17 mouse cellular contexts compared by ENCODE assay signal in genomic region chr5:150945576-150945975, GRCm38 (mm10). TPM values are rescaled to one million over a fixed set of nuclear protein-coding genes. Genes with fewer than 3 reads are reported as not detected.
DNase-seq lines count a peak whose midpoint lies in the region; ATAC-seq and TF ChIP-seq lines count a peak whose summit lies in the region.
"Had no signal": no experiment of that assay in that cellular context is flagged by ENCODE, and none has a peak within 500 bp of the region (broad histone marks: within the 10 kb centered on the region; RNA-seq: fewer than 3 reads in every experiment).

No protein-coding gene starts in this region.

- H3K27me3 ChIP-seq in hindbrain, postnatal 0 days (ENCODE audit: insufficient read depth, low read length), result no peaks in the 10 kb centered on the region
- H3K27me3 ChIP-seq in hindbrain, embryonic 11.5 days (ENCODE audit: control insufficient read depth, insufficient read depth, low read length), result no peaks in the 10 kb centered on the region
- no peaks in the 10 kb centered on the region for H3K27me3 ChIP-seq in lung, embryonic 14.5 days (ENCODE audit: insufficient read depth, low read length)
- H3K27me3 ChIP-seq in ES-Bruce4 (ENCODE audit: control insufficient read depth, insufficient read depth, low read length, poor library complexity, severe bottlenecking), result no peaks in the 10 kb centered on the region
- H3K27me3 ChIP-seq in small intestine, adult 2 months (ENCODE audit: control insufficient read depth, insufficient read depth, low read length), result no peaks in the 10 kb centered on the region
- H3K27me3 ChIP-seq: midbrain, embryonic 13.5 days; neural tube, embryonic 13.5 days had no signal

- no peak for DNase-seq in hindbrain, postnatal 0 days (ENCODE audit: low spot score)
- no peak for DNase-seq in hindbrain, embryonic 11.5 days (ENCODE audit: low spot score)
- DNase-seq in lung, embryonic 14.5 days, result no peak
- no peak for DNase-seq in lung, postnatal 10 days
- no peak for DNase-seq in right cerebral cortex, postnatal 10 days (ENCODE audit: low spot score in 2 of 2)
- DNase-seq: adrenal gland, adult 2 months; cerebellum, adult 8-10 months; gastrocnemius, postnatal 10 days; kidney, adult 8-10 months; kidney, postnatal 36 days; lung, adult 2 months; right cerebral cortex, adult 18-20 months had no signal

- 99% methylated on average over 2 of the region's 2 CpGs for WGBS in hindbrain, postnatal 0 days
- 92% methylated on average over 2 of the region's 2 CpGs for WGBS in hindbrain, embryonic 11.5 days
- 96% methylated on average over 2 of the region's 2 CpGs for WGBS in lung, embryonic 14.5 days
- 97% methylated on average over 2 of the region's 2 CpGs for WGBS in small intestine, adult 2 months

- H3K27ac ChIP-seq in hindbrain, postnatal 0 days, result no peak overlapping the region
- H3K27ac ChIP-seq in hindbrain, embryonic 11.5 days (ENCODE audit: low read depth, low read length), result no peak overlapping the region
- H3K27ac ChIP-seq in lung, embryonic 14.5 days (ENCODE audit: low read depth), result no peak overlapping the region
- no peak overlapping the region for H3K27ac ChIP-seq in ES-Bruce4 (ENCODE audit: insufficient read depth, low read length)
- no peak overlapping the region for H3K27ac ChIP-seq in small intestine, adult 2 months (ENCODE audit: insufficient read depth, low read depth, low read length)
- H3K27ac ChIP-seq: hindbrain, embryonic 10.5 days; midbrain, embryonic 13.5 days; neural tube, embryonic 13.5 days had no signal

- no peaks in the 10 kb centered on the region for H3K36me3 ChIP-seq in hindbrain, postnatal 0 days (ENCODE audit: insufficient read depth, low read length)
- no peaks in the 10 kb centered on the region for H3K36me3 ChIP-seq in hindbrain, embryonic 11.5 days (ENCODE audit: control insufficient read depth, insufficient read depth, low read length)
- H3K36me3 ChIP-seq in lung, embryonic 14.5 days (ENCODE audit: insufficient read depth), result no peaks in the 10 kb centered on the region
- no peaks in the 10 kb centered on the region for H3K36me3 ChIP-seq in ES-Bruce4 (ENCODE audit: control insufficient read depth, insufficient read depth, low read length, poor library complexity, severe bottlenecking)
- H3K36me3 ChIP-seq in small intestine, adult 2 months (ENCODE audit: control insufficient read depth, insufficient read depth, low read length), result no peaks in the 10 kb centered on the region
- H3K36me3 ChIP-seq: hindbrain, embryonic 10.5 days; midbrain, embryonic 13.5 days; neural tube, embryonic 13.5 days had no signal

- no peak overlapping the region for H3K9ac ChIP-seq in hindbrain, postnatal 0 days (replicated peaks; ENCODE audit: low read length)
- no peak overlapping the region for H3K9ac ChIP-seq in hindbrain, embryonic 11.5 days (ENCODE audit: low read depth, low read length)
- H3K9ac ChIP-seq in lung, embryonic 14.5 days, result no peak overlapping the region
- no peak overlapping the region for H3K9ac ChIP-seq in ES-Bruce4 (ENCODE audit: low read depth, poor library complexity, severe bottlenecking)
- H3K9ac ChIP-seq: midbrain, embryonic 13.5 days; neural tube, embryonic 13.5 days had no signal

- H3K4me1 ChIP-seq in hindbrain, postnatal 0 days (ENCODE audit: insufficient read depth, low read length), result no peaks in the 10 kb centered on the region
- no peaks in the 10 kb centered on the region for H3K4me1 ChIP-seq in hindbrain, embryonic 11.5 days (replicated peaks; ENCODE audit: control insufficient read depth, insufficient read depth, low read length)
- no peaks in the 10 kb centered on the region for H3K4me1 ChIP-seq in lung, embryonic 14.5 days (ENCODE audit: insufficient read depth)
- no peaks in the 10 kb centered on the region for H3K4me1 ChIP-seq in ES-Bruce4 (ENCODE audit: control insufficient read depth, insufficient read depth, low read length)
- H3K4me1 ChIP-seq in small intestine, adult 2 months (ENCODE audit: control insufficient read depth, insufficient read depth, insufficient read length, low read length), result no peaks in the 10 kb centered on the region
- H3K4me1 ChIP-seq: hindbrain, embryonic 10.5 days; midbrain, embryonic 13.5 days; neural tube, embryonic 13.5 days had no signal

- peak; percentile 29 for TF ChIP-seq CTCF in hindbrain, postnatal 0 days (IDR thresholded peaks at IDR 0.05; ENCODE audit: low read depth)
- peak; percentile 40 for TF ChIP-seq CTCF in lung, embryonic 14.5 days (IDR thresholded peaks at IDR 0.05; ENCODE audit: low read depth)
- peak; percentile 34 for TF ChIP-seq CTCF in ES-Bruce4 (IDR thresholded peaks at IDR 0.05; ENCODE audit: low read depth, low read length)
- peak; percentile 22; the same call in 1 of the 2 replicates for TF ChIP-seq CTCF in small intestine, adult 2 months (IDR thresholded peaks at IDR 0.05; ENCODE audit: extremely low read depth, insufficient read length, insufficient replicate concordance, low read depth, low read length)

- no peak overlapping the region for H3K4me2 ChIP-seq in hindbrain, postnatal 0 days (ENCODE audit: low read depth, low read length)
- H3K4me2 ChIP-seq in hindbrain, embryonic 11.5 days (replicated peaks; ENCODE audit: low read depth, low read length), result no peak overlapping the region
- H3K4me2 ChIP-seq in lung, embryonic 14.5 days, result no peak overlapping the region
- H3K4me2 ChIP-seq: midbrain, embryonic 13.5 days; neural tube, embryonic 13.5 days had no signal

- no peak for ATAC-seq in hindbrain, postnatal 0 days
- ATAC-seq in hindbrain, embryonic 11.5 days (ENCODE audit: low FRiP score), result no peak
- ATAC-seq in lung, embryonic 14.5 days (ENCODE audit: insufficient read depth), result no peak
- ATAC-seq: midbrain, embryonic 13.5 days had no signal

- no peak for TF ChIP-seq EP300 in ES-Bruce4 (IDR thresholded peaks at IDR 0.05; ENCODE audit: insufficient read depth, low read depth, low read length)

- H3K9me3 ChIP-seq in hindbrain, postnatal 0 days (ENCODE audit: low read length), result no peaks in the 10 kb centered on the region
- H3K9me3 ChIP-seq in hindbrain, embryonic 11.5 days (ENCODE audit: control insufficient read depth, low read length), result no peaks in the 10 kb centered on the region
- no peaks in the 10 kb centered on the region for H3K9me3 ChIP-seq in lung, embryonic 14.5 days (ENCODE audit: low read depth, low read length)
- H3K9me3 ChIP-seq in ES-Bruce4 (replicated peaks; ENCODE audit: control insufficient read depth, insufficient read depth, low read length, poor library complexity, severe bottlenecking), result peaks cover 4% of the 10 kb centered on the region; the same call in 1 of the 2 replicates
- H3K9me3 ChIP-seq: midbrain, embryonic 13.5 days; neural tube, embryonic 13.5 days had no signal

- H3K4me3 ChIP-seq in hindbrain, postnatal 0 days (ENCODE audit: low read length), result no peak overlapping the region
- H3K4me3 ChIP-seq in hindbrain, embryonic 11.5 days (ENCODE audit: low read depth, low read length), result no peak overlapping the region
- no peak overlapping the region for H3K4me3 ChIP-seq in lung, embryonic 14.5 days (ENCODE audit: low read depth, low read length)
- no peak overlapping the region for H3K4me3 ChIP-seq in ES-Bruce4 (ENCODE audit: low read depth, low read length)
- H3K4me3 ChIP-seq in small intestine, adult 2 months (ENCODE audit: low read depth, low read length), result no peak overlapping the region
- H3K4me3 ChIP-seq: hindbrain, embryonic 10.5 days; midbrain, embryonic 13.5 days; neural tube, embryonic 13.5 days had no signal

- no peak for TF ChIP-seq POLR2A in ES-Bruce4 (IDR thresholded peaks at IDR 0.05; ENCODE audit: insufficient read depth, low read length)
- TF ChIP-seq POLR2A in small intestine, adult 2 months (IDR thresholded peaks at IDR 0.05; ENCODE audit: low read depth, low read length), result no peak

RNA-seq across cellular contexts. Expression of gene Kl, which starts 6.8 kb away (rescaled TPM):
- 3.7 and 4.6 TPM in 2 replicates for total RNA-seq in hindbrain, postnatal 0 days (2014; rRNA removed)
- 1.1 and 1.3 TPM in 2 replicates for polyA plus RNA-seq in hindbrain, postnatal 0 days (2015; fragmentation: Nextera tagmentation; extraction: Ambion mirVana)
- 0.07 and 0.26 TPM in 2 replicates for polyA plus RNA-seq in hindbrain, embryonic 11.5 days (2014; fragmentation: Nextera tagmentation; extraction: Ambion mirVana)
- polyA plus RNA-seq in lung, embryonic 14.5 days (2014; fragmentation: Nextera tagmentation; extraction: Ambion mirVana), result 0.16 and 0.30 TPM in 2 replicates
- 0.33 and 0.69 TPM in 2 replicates for polyA plus RNA-seq in ES-Bruce4 (2011; ENCODE audit: insufficient read depth, insufficient read length, low read depth, missing spikeins)
- 0.18 and 0.38 TPM in 2 replicates for polyA plus RNA-seq in small intestine, adult 2 months (2012; rRNA removed)
- polyA plus RNA-seq: hindbrain, embryonic 10.5 days had no signal
